Mouse (Mus musculus): ENCODE results near the gene Cct7. TPM values are rescaled to one million over a fixed set of nuclear protein-coding genes. Genes with fewer than 3 reads are reported as not detected.
A peak's percentile ranks its signal among the peaks of the same experiment; 100 is the strongest.

Cct7 gene
- polyA plus RNA-seq, 1 experiment from 2014 or later: 506 TPM

DNA sequence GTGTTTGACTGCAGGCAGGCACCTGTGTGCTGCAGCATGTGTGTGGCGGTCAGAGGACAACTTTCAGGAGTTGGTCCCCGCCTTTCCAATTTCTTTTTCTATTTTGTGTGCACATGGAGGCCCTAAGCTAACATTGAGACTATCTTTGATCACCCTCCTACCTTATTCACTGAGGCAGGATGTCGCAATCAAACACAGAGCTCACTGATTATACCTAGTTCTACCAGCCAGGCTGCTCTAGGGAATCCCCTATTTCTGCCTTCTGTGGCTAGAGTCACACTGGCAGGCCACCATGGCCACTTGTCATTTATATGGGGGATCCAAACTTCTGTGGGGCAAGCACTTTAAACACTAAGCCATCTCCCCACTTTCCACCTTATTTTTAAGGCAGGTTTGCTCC is 38.4 kb downstream of the Cct7 start:
- TF ChIP-seq CTCF (IDR thresholded peaks at IDR 0.05; ENCODE audit: low read depth): no peak

GRCm38 (mm10) chr6:85490252-85490651 is 38.9 kb downstream of the Cct7 start:
- no peak overlapping the region for H3K9ac ChIP-seq
- no peaks in the 10 kb centered on the region for H3K4me1 ChIP-seq (ENCODE audit: insufficient read depth)
- DNase-seq: no peak
- peaks cover 11% of the 10 kb centered on the region for H3K27me3 ChIP-seq (ENCODE audit: insufficient read depth, low read length)
- H3K4me3 ChIP-seq (ENCODE audit: low read depth, low read length): no peak overlapping the region
- ATAC-seq (ENCODE audit: insufficient read depth): no peak
- H3K4me2 ChIP-seq: no peak overlapping the region
- no peaks in the 10 kb centered on the region for H3K36me3 ChIP-seq (ENCODE audit: insufficient read depth)
- H3K27ac ChIP-seq (ENCODE audit: low read depth): no peak overlapping the region
- WGBS: 85% methylated on average over 4 of the region's 4 CpGs
- H3K9me3 ChIP-seq (ENCODE audit: low read depth, low read length): no peaks in the 10 kb centered on the region
- TF ChIP-seq CTCF (IDR thresholded peaks at IDR 0.05; ENCODE audit: low read depth): no peak

More for the DNA sequence above, 38.4 kb downstream of the Cct7 start:
- H3K4me3 ChIP-seq (ENCODE audit: low read depth, low read length): no peak overlapping the region
- no peaks in the 10 kb centered on the region for H3K36me3 ChIP-seq (ENCODE audit: insufficient read depth)
- 58% methylated on average over 3 of the region's 3 CpGs for WGBS
- peaks cover 16% of the 10 kb centered on the region for H3K27me3 ChIP-seq (ENCODE audit: insufficient read depth, low read length)
- no peak overlapping the region for H3K4me2 ChIP-seq
- H3K9me3 ChIP-seq (ENCODE audit: low read depth, low read length): no peaks in the 10 kb centered on the region
- H3K4me1 ChIP-seq (ENCODE audit: insufficient read depth): no peaks in the 10 kb centered on the region
- ATAC-seq (ENCODE audit: insufficient read depth) (no peak), DNase-seq (no peak)
- H3K9ac ChIP-seq: no peak overlapping the region
- H3K27ac ChIP-seq (ENCODE audit: low read depth): no peak overlapping the region

- no peak overlapping the region for H3K4me3 ChIP-seq (ENCODE audit: low read depth, low read length)
- no peaks in the 10 kb centered on the region for H3K9me3 ChIP-seq (ENCODE audit: low read depth, low read length)
- no peaks in the 10 kb centered on the region for H3K4me1 ChIP-seq (ENCODE audit: insufficient read depth)
- no peak overlapping the region for H3K9ac ChIP-seq
- ATAC-seq (ENCODE audit: insufficient read depth) (no peak), DNase-seq (no peak)
- WGBS: 82% methylated on average over 3 of the region's 3 CpGs
- no peak for TF ChIP-seq CTCF (IDR thresholded peaks at IDR 0.05; ENCODE audit: low read depth)
- H3K36me3 ChIP-seq (ENCODE audit: insufficient read depth): no peaks in the 10 kb centered on the region
- no peak overlapping the region for H3K4me2 ChIP-seq
- no peaks in the 10 kb centered on the region for H3K27me3 ChIP-seq (ENCODE audit: insufficient read depth, low read length)
- no peak overlapping the region for H3K27ac ChIP-seq (ENCODE audit: low read depth)
Observed at GRCm38 (mm10) chr6:85491606-85492005, 40.3 kb downstream of the Cct7 start.

- no peak overlapping the region for H3K27ac ChIP-seq (ENCODE audit: low read depth)
- H3K9ac ChIP-seq: no peak overlapping the region
- DNase-seq (no peak), ATAC-seq (ENCODE audit: insufficient read depth) (no peak)
- H3K36me3 ChIP-seq (ENCODE audit: insufficient read depth): no peaks in the 10 kb centered on the region
- H3K27me3 ChIP-seq (ENCODE audit: insufficient read depth, low read length): peaks cover 6% of the 10 kb centered on the region; the same call in 1 of the 2 replicates
- H3K9me3 ChIP-seq (ENCODE audit: low read depth, low read length): no peaks in the 10 kb centered on the region
- no peak for TF ChIP-seq CTCF (IDR thresholded peaks at IDR 0.05; ENCODE audit: low read depth)
- no peaks in the 10 kb centered on the region for H3K4me1 ChIP-seq (ENCODE audit: insufficient read depth)
- H3K4me3 ChIP-seq (ENCODE audit: low read depth, low read length): no peak overlapping the region
- no peak overlapping the region for H3K4me2 ChIP-seq
Observed at GRCm38 (mm10) chr6:85496976-85497375, 45.7 kb downstream of the Cct7 start.

DNA sequence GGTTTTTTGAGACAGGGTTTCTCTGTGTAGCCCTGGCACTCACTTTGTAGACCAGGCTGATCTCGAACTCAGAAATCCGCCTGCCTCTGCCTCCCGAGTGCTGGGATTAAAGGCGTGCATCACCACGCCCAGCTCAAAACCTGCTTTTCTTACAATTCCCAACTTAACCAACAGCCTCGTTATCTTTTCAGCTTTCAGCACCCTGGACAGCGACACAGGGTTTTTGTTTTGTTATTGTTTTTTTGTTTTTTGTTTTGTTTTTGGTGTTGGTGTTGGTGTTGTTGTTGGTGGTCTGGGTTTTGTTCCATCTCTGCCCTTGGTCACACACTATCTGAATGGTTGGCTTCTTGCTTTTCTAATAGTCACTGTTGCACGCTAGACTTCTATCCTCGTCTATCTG is 46.8 kb downstream of the Cct7 start:
- peak; percentile 70 for DNase-seq
- Histone ChIP-seq H3K4me2 (no peak overlapping the region), H3K4me1 (ENCODE audit: insufficient read depth) (no peaks in the 10 kb centered on the region), H3K36me3 (ENCODE audit: insufficient read depth) (no peaks in the 10 kb centered on the region), H3K9me3 (ENCODE audit: low read depth, low read length) (no peaks in the 10 kb centered on the region), H3K27ac (ENCODE audit: low read depth) (no peak overlapping the region), H3K9ac (no peak overlapping the region), H3K27me3 (ENCODE audit: insufficient read depth, low read length) (peaks cover 17% of the 10 kb centered on the region), H3K4me3 (ENCODE audit: low read depth, low read length) (no peak overlapping the region)
- TF ChIP-seq CTCF (IDR thresholded peaks at IDR 0.05; ENCODE audit: low read depth): no peak
- 55% methylated on average over 9 of the region's 9 CpGs for WGBS
- no peak for ATAC-seq (ENCODE audit: insufficient read depth)

DNA sequence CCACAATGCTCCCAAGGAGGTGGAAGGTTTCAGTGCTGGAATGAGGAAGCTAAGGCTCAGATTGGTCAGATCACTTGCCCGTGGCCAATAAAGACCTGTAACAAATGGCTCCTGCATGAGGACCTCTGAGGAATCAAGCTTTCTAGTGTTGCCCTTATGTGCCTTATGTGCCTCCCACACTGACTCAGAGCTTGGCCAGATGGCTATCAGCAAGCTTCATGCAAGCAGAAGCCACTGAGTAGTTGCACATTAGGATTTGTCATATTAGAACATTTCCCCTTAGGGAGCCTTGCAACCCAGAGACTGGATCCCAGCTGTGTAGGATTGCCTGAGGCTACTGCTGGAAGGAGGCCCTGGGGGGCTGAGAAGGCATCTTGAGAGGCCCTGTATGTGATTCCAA is 49.1 kb downstream of the Cct7 start:
- ATAC-seq (ENCODE audit: insufficient read depth): no peak
- WGBS: 65% methylated on average over 1 of the region's 1 CpGs
- Histone ChIP-seq H3K9ac (no peak overlapping the region), H3K4me1 (ENCODE audit: insufficient read depth) (no peaks in the 10 kb centered on the region), H3K27me3 (ENCODE audit: insufficient read depth, low read length) (peaks cover 27% of the 10 kb centered on the region), H3K4me2 (no peak overlapping the region), H3K4me3 (ENCODE audit: low read depth, low read length) (no peak overlapping the region), H3K27ac (ENCODE audit: low read depth) (no peak overlapping the region), H3K36me3 (ENCODE audit: insufficient read depth) (no peaks in the 10 kb centered on the region), H3K9me3 (ENCODE audit: low read depth, low read length) (no peaks in the 10 kb centered on the region)
- no peak for TF ChIP-seq CTCF (IDR thresholded peaks at IDR 0.05; ENCODE audit: low read depth)
- DNase-seq: no peak

DNA sequence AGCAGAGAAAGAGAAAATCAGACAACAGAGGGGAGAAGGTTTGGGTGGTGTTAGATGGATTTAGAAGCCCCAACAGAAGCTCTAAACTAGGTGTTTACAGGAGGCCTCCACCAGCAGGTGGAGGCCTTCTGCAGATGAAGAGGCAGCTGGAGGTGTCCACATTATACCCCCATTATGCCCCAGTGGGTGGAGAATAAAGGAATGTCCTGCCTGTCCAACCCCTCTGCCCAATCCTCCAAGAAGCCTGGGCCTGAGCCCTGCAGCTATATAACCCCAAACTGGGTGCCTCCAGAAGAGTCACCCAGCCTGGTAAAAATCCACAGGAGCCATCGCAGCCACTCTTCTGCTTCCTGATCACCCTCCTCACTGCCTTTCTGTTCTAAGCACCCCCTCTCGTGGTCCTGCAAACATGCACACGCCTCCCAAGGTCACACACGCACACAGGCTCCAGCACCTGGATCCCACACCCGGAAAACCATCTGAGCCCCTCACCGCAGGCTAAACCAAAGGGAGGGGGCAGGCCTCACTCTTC is 50.3 kb downstream of the Cct7 start:
- Histone ChIP-seq H3K27me3 (ENCODE audit: insufficient read depth, low read length) (peaks cover 27% of the 10 kb centered on the region), H3K27ac (ENCODE audit: low read depth) (no peak overlapping the region), H3K4me1 (ENCODE audit: insufficient read depth) (no peaks in the 10 kb centered on the region), H3K4me3 (ENCODE audit: low read depth, low read length) (no peak overlapping the region; the same call in 1 of the 2 replicates), H3K4me2 (peak overlapping the region; percentile 93), H3K9me3 (ENCODE audit: low read depth, low read length) (no peaks in the 10 kb centered on the region), H3K9ac (no peak overlapping the region), H3K36me3 (ENCODE audit: insufficient read depth) (no peaks in the 10 kb centered on the region)
- ATAC-seq (ENCODE audit: insufficient read depth) (0 out of 2 replicates have a peak, but pooled peaks have one; percentile 45), DNase-seq (no peak)
- WGBS: 12% methylated on average over 6 of the region's 6 CpGs
- no peak for TF ChIP-seq CTCF (IDR thresholded peaks at IDR 0.05; ENCODE audit: low read depth)
